Mouse (Mus musculus) embryonic fibroblast, embryonic 13.5 days (primary cell): ENCODE measurements at regions not wholly inside any gene's neighbourhood (a gene's known extent, or its start where the extent isn't known, plus 50 kb on each side); places are given as distances from the start of the nearest gene placed in this dataset.

Source experiments
- CTCF ChIP-seq: IDR thresholded peaks from 2 replicates; pipeline ENCODE4 v1.5.1; 2011; ENCODE audit warnings: mild to moderate bottlenecking, control low read depth, low read length, moderate library complexity, borderline replicate concordance; ENCODE audit not compliant: insufficient read depth
- POLR2A ChIP-seq: IDR thresholded peaks from 2 replicates; pipeline ENCODE4 v1.6.1; 2011; ENCODE audit warnings: low read depth, mild to moderate bottlenecking, control low read depth, low read length, moderate library complexity

GRCm38 (mm10) chr1:151097506-151097905 lies 84.8 kb upstream of the Gm47985 start:
- TF ChIP-seq POLR2A (no peak), CTCF (no peak)
